Mouse (Mus musculus): ENCODE results near the gene Sdc4.
A peak's percentile ranks its signal among the peaks of the same experiment; 100 is the strongest.

Gene Sdc4

GRCm38 (mm10) chr2:164449341-164450042, 5.8 kb upstream of the Sdc4 start:
- DNase-seq (ENCODE audit: low read depth, low spot score) = no peak

- DNase-seq (ENCODE audit: low read depth, low spot score) = no peak
Measured at GRCm38 (mm10) chr2:164448921-164449320, 5.2 kb upstream of the Sdc4 start.

GRCm38 (mm10) chr2:164448140-164448539, 4.5 kb upstream of the Sdc4 start:
- no peak for DNase-seq (ENCODE audit: low read depth, low spot score)

GRCm38 (mm10) chr2:164446086-164446469, 2.4 kb upstream of the Sdc4 start:
- no peak for DNase-seq (ENCODE audit: low read depth, low spot score)

GRCm38 (mm10) chr2:164445399-164446085, 1.9 kb upstream of the Sdc4 start:
- no peak for DNase-seq (ENCODE audit: low read depth, low spot score)

- no peak for DNase-seq (ENCODE audit: low read depth, low spot score)
Measured at GRCm38 (mm10) chr2:164444701-164445100, 1.0 kb upstream of the Sdc4 start.

GRCm38 (mm10) chr2:164443051-164443437, 643 bp downstream of the Sdc4 start:
- peak; percentile 70 for DNase-seq (ENCODE audit: low read depth, low spot score)

GRCm38 (mm10) chr2:164442315-164443050, 1.2 kb downstream of the Sdc4 start:
- no peak for DNase-seq (ENCODE audit: low read depth, low spot score)

- DNase-seq (ENCODE audit: low read depth, low spot score) = no peak
Measured at GRCm38 (mm10) chr2:164441731-164442130, 2.0 kb downstream of the Sdc4 start.

- DNase-seq (ENCODE audit: low read depth, low spot score) = no peak
Measured at GRCm38 (mm10) chr2:164441155-164441554, 2.5 kb downstream of the Sdc4 start.

- DNase-seq (ENCODE audit: low read depth, low spot score) = no peak
Measured at GRCm38 (mm10) chr2:164440314-164440713, 3.4 kb downstream of the Sdc4 start.

- DNase-seq (ENCODE audit: low read depth, low spot score) = no peak
Measured at GRCm38 (mm10) chr2:164439001-164439421, 4.7 kb downstream of the Sdc4 start.

- DNase-seq (ENCODE audit: low read depth, low spot score) = no peak
Measured at GRCm38 (mm10) chr2:164438257-164438656, 5.4 kb downstream of the Sdc4 start.

- no peak for DNase-seq (ENCODE audit: low read depth, low spot score)
Measured at GRCm38 (mm10) chr2:164437710-164438109, 6.0 kb downstream of the Sdc4 start.

GRCm38 (mm10) chr2:164436961-164437360, 6.7 kb downstream of the Sdc4 start:
- no peak for DNase-seq (ENCODE audit: low read depth, low spot score)

- no peak for DNase-seq (ENCODE audit: low read depth, low spot score)
Measured at GRCm38 (mm10) chr2:164436215-164436913, 7.3 kb downstream of the Sdc4 start.

- DNase-seq (ENCODE audit: low read depth, low spot score) = no peak
Measured at GRCm38 (mm10) chr2:164435216-164436090, 8.2 kb downstream of the Sdc4 start.

- DNase-seq (ENCODE audit: low read depth, low spot score) = no peak
Measured at GRCm38 (mm10) chr2:164434681-164435080, 9.0 kb downstream of the Sdc4 start.

GRCm38 (mm10) chr2:164433278-164433895, 10.3 kb downstream of the Sdc4 start:
- no peak for DNase-seq (ENCODE audit: low read depth, low spot score)

- no peak for DNase-seq (ENCODE audit: low read depth, low spot score)
Measured at GRCm38 (mm10) chr2:164432541-164433191, 11.0 kb downstream of the Sdc4 start.

Data from WW6 (cell line).